Mouse (Mus musculus) heart, embryonic 11.5 days (tissue): ENCODE data around the gene Gadd45g. TPM values are rescaled to one million over a fixed set of nuclear protein-coding genes. Genes with fewer than 3 reads are reported as not detected.

Source experiments
- ATAC-seq: fragments of 200-750 bp; cut with Nextera tagmentation; replicated peaks from 2 replicates; pipeline ENCODE4 v1.8.0; 2017; ENCODE audit warnings: moderate library complexity; ENCODE audit not compliant: insufficient number of reproducible peaks, low FRiP score, low TSS enrichment
- H3K27ac ChIP-seq: fragments of 300-500 bp; sonication (generic); 2 replicates; pipeline ENCODE4 v1.5.1; 2014; ENCODE audit warnings: mild to moderate bottlenecking, low read depth, low read length
- H3K27me3 ChIP-seq: fragments of 300-500 bp; sonication (generic); 2 replicates; pipeline ENCODE4 v1.6.1; 2014; ENCODE audit warnings: mild to moderate bottlenecking, low read length, mixed read lengths; ENCODE audit not compliant: control insufficient read depth, insufficient read depth
- H3K36me3 ChIP-seq: fragments of 300-500 bp; sonication (generic); 2 replicates; pipeline ENCODE4 v1.6.1; 2014; ENCODE audit warnings: mild to moderate bottlenecking, low read length, moderate library complexity, mixed read lengths; ENCODE audit not compliant: control insufficient read depth, insufficient read depth
- H3K4me1 ChIP-seq: fragments of 300-500 bp; sonication (generic); 2 replicates; pipeline ENCODE4 v1.6.1; 2014; ENCODE audit warnings: low read length; ENCODE audit not compliant: control insufficient read depth, insufficient read depth
- H3K4me2 ChIP-seq: fragments of 300-500 bp; sonication (generic); 2 replicates; pipeline ENCODE4 v1.6.1; 2014; ENCODE audit warnings: mild to moderate bottlenecking, moderate library complexity
- H3K4me3 ChIP-seq: fragments of 300-500 bp; sonication (generic); 2 replicates; pipeline ENCODE4 v1.5.1; 2014; ENCODE audit warnings: low read depth, low read length
- H3K9ac ChIP-seq: fragments of 300-500 bp; sonication (generic); 2 replicates; pipeline ENCODE4 v1.6.1; 2014; ENCODE audit warnings: mild to moderate bottlenecking, low read depth, low read length, moderate library complexity
- H3K9me3 ChIP-seq: fragments of 300-500 bp; sonication (generic); replicated peaks from 2 replicates; pipeline ENCODE4 v1.6.1; 2016; ENCODE audit warnings: low read length; ENCODE audit not compliant: control insufficient read depth
- WGBS: fragments of 180-500 bp; shearing (Covaris S2); extraction: QIAGEN DNeasy Blood & Tissue Kit; methylation state at CpG from one replicate; pipeline ENCODE4 v1.1.7; 2014; ENCODE audit not compliant: insufficient replicate concordance; 5-methylcytosine and 5-hydroxymethylcytosine counted together
- polyA plus RNA-seq: library from polyadenylated mRNA; unstranded; fragments of >200 nt; fragmentation: Nextera tagmentation; extraction: Ambion mirVana; gene quantifications from 2 replicates; pipeline ENCODE4 v1.2.1, GENCODE M21; 2014

The Gadd45g gene
- polyA plus RNA-seq, 1 experiment from 2014 or later, result 45.3 TPM

- Histone ChIP-seq H3K9me3 (no peaks in the 10 kb centered on the region), H3K27me3 (no peaks in the 10 kb centered on the region), H3K36me3 (no peaks in the 10 kb centered on the region), H3K27ac (no peak overlapping the region), H3K4me2 (no peak overlapping the region), H3K4me3 (no peak overlapping the region), H3K4me1 (peaks cover 39% of the 10 kb centered on the region), H3K9ac (no peak overlapping the region)
- no peak for ATAC-seq
- WGBS, result 67% methylated on average over 10 of the region's 10 CpGs
These were observed 40.2 kb downstream of the Gadd45g start for GRCm38 (mm10) chr13:51886723-51887122.

DNA sequence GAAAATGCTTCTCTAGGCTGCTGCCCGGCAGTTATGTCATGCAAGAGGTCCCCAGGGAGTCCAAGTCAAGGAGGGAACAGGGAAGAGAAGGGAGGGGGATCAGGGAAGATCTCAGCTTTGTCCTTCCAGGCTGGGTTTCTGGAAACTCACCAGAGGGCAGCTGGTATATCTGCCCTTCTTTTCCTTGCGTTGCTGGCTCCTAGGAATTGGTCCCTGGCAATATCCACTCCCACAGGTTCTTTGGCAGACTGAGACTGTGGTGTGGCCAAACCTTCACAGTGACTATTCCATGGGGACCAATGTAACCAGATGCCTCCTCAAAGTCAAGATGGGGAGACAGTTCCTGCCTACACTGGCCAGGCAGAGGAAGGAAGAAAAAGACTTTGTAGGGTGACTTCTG lies 41.9 kb downstream of the Gadd45g start:
- no peak for ATAC-seq
- WGBS, result 74% methylated on average over 2 of the region's 2 CpGs
- H3K27me3 ChIP-seq, result no peaks in the 10 kb centered on the region

DNA sequence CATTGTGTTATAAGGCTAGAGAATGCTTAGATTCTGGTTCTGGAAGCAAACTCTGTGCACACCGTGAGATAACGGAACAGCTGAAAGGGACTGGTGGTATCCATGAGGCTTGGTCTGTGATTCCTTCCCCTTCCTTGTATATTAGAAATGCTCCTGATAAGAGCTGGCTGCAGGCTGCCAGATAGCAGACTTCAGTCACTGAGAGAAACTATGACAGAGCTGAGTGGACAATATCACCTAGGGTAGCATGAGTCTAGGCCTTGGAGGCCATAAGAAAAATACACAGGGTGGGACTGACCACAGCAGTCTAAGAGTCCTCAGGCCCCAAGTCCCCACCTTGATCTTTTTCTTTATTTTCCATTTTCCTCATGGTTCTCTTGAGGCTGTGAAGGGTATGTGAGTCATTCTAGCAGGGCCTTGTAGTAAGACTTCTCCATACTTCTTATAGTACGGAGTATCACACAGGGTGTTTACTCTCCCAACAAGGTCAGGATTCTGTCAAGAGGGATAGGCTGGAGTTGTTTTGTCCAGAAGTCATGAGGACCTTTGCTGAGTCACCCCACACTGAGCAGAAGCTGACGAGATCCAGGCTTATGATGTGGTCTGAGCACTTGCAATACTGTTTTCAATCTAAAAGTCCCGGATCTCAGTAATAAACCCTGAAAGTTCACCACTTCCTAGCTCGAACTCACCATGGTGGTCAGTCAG lies 45.5 kb downstream of the Gadd45g start:
- H3K4me3 ChIP-seq, result no peak overlapping the region
- peaks cover 12% of the 10 kb centered on the region for H3K4me1 ChIP-seq
- H3K36me3 ChIP-seq, result no peaks in the 10 kb centered on the region
- no peaks in the 10 kb centered on the region for H3K27me3 ChIP-seq
- 0 out of 2 replicates have a peak, but pooled peaks have one; percentile 46 for ATAC-seq
- no peaks in the 10 kb centered on the region; the same call in 1 of the 2 replicates for H3K9me3 ChIP-seq
- H3K27ac ChIP-seq, result no peak overlapping the region
- WGBS, result 66% methylated on average over 6 of the region's 6 CpGs
- no peak overlapping the region for H3K9ac ChIP-seq
- H3K4me2 ChIP-seq, result no peak overlapping the region

More for the DNA sequence above, 41.9 kb downstream of the Gadd45g start:
- Histone ChIP-seq H3K36me3 (no peaks in the 10 kb centered on the region), H3K4me2 (no peak overlapping the region), H3K4me1 (peaks cover 37% of the 10 kb centered on the region), H3K9ac (no peak overlapping the region), H3K9me3 (no peaks in the 10 kb centered on the region), H3K4me3 (no peak overlapping the region), H3K27ac (no peak overlapping the region)

DNA sequence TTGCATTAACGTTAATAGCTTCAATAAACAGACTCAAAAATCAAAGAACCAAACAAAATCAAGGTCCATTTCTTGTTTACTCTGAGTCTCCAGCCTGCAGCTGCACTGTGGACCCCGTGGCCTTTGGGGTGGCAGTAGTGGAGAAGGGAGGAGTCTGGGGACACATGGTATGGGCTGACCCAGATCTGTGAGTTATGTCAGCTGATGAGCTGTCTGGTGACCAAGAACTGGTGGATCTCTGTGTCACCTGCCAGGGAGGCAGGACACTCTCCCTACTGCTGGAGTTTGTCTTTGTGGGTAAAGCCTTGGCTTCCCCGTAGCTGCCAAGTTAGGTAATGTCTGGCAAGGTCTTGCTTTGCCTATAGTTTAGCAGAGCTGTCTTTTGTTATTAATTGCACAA lies 51.1 kb downstream of the Gadd45g start:
- no peak for ATAC-seq
- Histone ChIP-seq H3K36me3 (no peaks in the 10 kb centered on the region), H3K27me3 (no peaks in the 10 kb centered on the region), H3K4me1 (peaks cover 11% of the 10 kb centered on the region), H3K9ac (no peak overlapping the region), H3K4me2 (no peak overlapping the region), H3K4me3 (no peak overlapping the region), H3K27ac (no peak overlapping the region), H3K9me3 (no peaks in the 10 kb centered on the region; the same call in 1 of the 2 replicates)
- WGBS, result 79% methylated on average over 3 of the region's 3 CpGs

Other genes with a start within 250 kb of the Gadd45g start
- 295 and 306 TPM in 2 replicates for gene Cks2, start 201.4 kb upstream of the Gadd45g start, polyA plus RNA-seq
- gene Secisbp2, start 195.0 kb upstream of the Gadd45g start, polyA plus RNA-seq, result 21.9 and 22.8 TPM in 2 replicates
- 11.0 and 13.7 TPM in 2 replicates for gene Sema4d, start 52.9 kb upstream of the Gadd45g start, polyA plus RNA-seq